Mouse (Mus musculus): ENCODE results near the gene Atf7ip2. TPM values are rescaled to one million over a fixed set of nuclear protein-coding genes. Genes with fewer than 3 reads are reported as not detected.
"Not testable (repeated sequence)": the region's sequence is repeated elsewhere in the genome, so short reads cannot be mapped to it uniquely, and the experiment has no call there.

Atf7ip2 gene
- polyA plus RNA-seq, 1 experiment: not detected

DNA sequence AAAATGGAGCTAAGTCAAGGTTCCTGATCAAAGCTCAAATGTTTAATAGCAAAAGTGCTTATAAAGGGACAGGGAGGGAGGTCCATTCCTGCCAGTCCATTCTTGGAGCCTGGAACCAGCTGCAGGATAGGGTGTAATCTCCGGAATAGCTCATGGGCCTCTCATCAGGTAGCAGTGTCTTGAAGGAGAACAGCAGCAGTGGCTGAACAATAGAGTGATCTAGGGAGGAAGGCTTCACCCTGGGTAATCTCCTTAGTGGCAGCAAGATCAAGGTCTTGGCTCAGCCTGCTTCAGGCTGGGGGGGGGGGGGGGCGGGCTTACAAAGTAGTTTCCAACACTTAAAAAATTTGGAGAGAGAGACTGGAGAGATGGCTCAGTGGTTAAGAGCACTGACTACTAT lies 34.8 kb downstream of the Atf7ip2 start:
- TF ChIP-seq GATA1 (IDR thresholded peaks at IDR 0.05; ENCODE audit: borderline replicate concordance, low read length) (no peak), FLI1 (IDR thresholded peaks at IDR 0.05; ENCODE audit: low read length) (no peak)
- no peaks in the 10 kb centered on the region for H3K36me3 ChIP-seq (replicated peaks; ENCODE audit: low read length)
- 0 out of 2 replicates have a peak, but pooled peaks cover 3% of the 10 kb centered on the region for H3K9me3 ChIP-seq
- H3K4me1 ChIP-seq: no peaks in the 10 kb centered on the region
- no peak overlapping the region for H3K4me3 ChIP-seq (replicated peaks)
- no peaks in the 10 kb centered on the region for H3K27me3 ChIP-seq (replicated peaks)

DNA sequence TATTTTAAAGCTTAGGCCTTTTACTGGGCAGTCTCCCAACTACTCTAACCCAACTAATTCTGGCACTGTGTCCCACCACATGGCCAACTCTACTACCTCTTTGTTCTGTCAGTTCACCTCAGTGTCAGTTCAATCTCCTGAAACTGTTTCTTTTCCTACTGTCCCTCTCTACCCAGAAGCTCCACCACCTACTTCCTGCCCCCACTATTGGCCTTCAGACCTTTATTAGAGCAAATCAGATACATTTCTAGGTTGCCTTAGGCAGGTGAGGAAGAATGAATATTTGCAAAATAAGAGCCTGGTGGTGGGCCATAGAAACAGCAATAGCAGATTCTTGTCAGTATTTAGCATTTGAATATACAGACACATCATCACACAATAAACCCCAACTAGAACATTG lies 44.1 kb downstream of the Atf7ip2 start:
- Histone ChIP-seq H3K9me3 (no peaks in the 10 kb centered on the region), H3K27me3 (replicated peaks) (no peaks in the 10 kb centered on the region), H3K36me3 (replicated peaks; ENCODE audit: low read length) (no peaks in the 10 kb centered on the region), H3K4me3 (replicated peaks) (no peak overlapping the region), H3K4me1 (no peaks in the 10 kb centered on the region)
- TF ChIP-seq GATA1 (IDR thresholded peaks at IDR 0.05; ENCODE audit: borderline replicate concordance, low read length): no peak
- no peak for TF ChIP-seq FLI1 (IDR thresholded peaks at IDR 0.05; ENCODE audit: low read length)

DNA sequence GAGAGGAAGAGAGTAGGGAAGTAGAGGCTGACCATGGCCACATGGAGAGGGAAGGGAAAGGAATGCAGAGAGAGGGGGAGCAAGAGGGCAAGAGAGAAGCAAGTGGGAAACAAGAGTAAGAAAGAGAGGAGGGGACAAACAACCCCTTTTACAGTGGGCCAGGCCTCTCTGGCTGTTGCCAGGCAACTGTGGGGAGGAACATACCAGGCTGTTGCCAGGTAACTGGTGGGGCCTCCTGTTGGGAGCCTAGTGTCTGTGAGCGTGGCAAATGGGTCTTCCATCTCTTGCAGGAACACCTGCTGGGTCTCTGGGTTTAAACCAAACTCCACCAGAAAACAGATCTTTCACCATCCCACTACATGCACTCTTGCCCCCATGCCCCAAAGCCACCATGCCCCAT lies 61.5 kb downstream of the Atf7ip2 start:
- Histone ChIP-seq H3K36me3 (replicated peaks; ENCODE audit: low read length) (no peaks in the 10 kb centered on the region), H3K4me1 (peaks cover 3% of the 10 kb centered on the region; the same call in 1 of the 2 replicates), H3K4me3 (replicated peaks) (no peak overlapping the region), H3K27me3 (replicated peaks) (peaks cover 6% of the 10 kb centered on the region), H3K9me3 (peaks cover 7% of the 10 kb centered on the region)
- TF ChIP-seq FLI1 (IDR thresholded peaks at IDR 0.05; ENCODE audit: low read length) (no peak), GATA1 (IDR thresholded peaks at IDR 0.05; ENCODE audit: borderline replicate concordance, low read length) (no peak)

DNA sequence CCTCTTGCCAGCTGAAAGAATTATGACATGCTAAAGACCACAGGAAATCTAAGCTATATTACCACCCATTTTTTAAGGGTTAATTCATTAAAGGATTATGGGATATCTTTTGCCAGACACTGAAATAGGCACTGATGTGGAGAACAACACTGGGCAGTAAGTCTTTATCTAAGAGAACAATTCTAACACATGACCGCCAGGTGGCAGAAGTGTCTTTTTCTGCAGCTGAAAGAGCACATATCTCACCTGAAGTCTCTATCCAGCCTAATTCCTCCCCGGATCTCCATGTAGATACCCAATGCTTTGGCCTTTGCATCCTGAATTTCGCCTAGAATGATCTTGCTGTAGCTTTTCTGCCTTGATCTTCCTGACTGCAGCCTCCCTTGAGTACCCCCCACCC lies 79.7 kb downstream of the Atf7ip2 start:
- Histone ChIP-seq H3K4me1 (no peaks in the 10 kb centered on the region), H3K4me3 (replicated peaks) (no peak overlapping the region), H3K27me3 (replicated peaks) (no peaks in the 10 kb centered on the region), H3K9me3 (no peaks in the 10 kb centered on the region), H3K36me3 (replicated peaks; ENCODE audit: low read length) (no peaks in the 10 kb centered on the region)
- TF ChIP-seq FLI1 (IDR thresholded peaks at IDR 0.05; ENCODE audit: low read length) (no peak), GATA1 (IDR thresholded peaks at IDR 0.05; ENCODE audit: borderline replicate concordance, low read length) (no peak)

DNA sequence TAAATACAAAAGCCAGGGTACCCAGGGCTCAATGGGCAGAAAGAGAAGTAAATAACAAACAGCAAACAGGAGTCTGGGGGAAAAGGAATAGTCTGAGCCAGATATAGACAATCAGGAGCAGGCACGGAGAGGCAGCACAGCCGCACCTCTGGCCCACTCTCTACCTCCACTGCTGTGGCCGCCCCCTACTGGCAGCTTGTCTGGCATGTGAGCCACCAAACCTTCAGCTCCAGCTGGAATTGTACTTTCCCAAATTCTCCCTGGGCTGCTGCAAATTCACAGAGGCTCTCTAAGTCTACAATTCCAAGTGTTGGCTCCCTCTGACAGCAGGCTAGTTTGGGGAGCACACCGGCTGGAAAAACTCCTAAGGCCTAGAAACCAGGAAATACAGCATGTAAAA lies 82.0 kb downstream of the Atf7ip2 start:
- H3K36me3 ChIP-seq (replicated peaks; ENCODE audit: low read length): no peaks in the 10 kb centered on the region
- peaks cover 2% of the 10 kb centered on the region for H3K27me3 ChIP-seq (replicated peaks)
- no peaks in the 10 kb centered on the region for H3K4me1 ChIP-seq
- TF ChIP-seq GATA1 (IDR thresholded peaks at IDR 0.05; ENCODE audit: borderline replicate concordance, low read length) (no peak), FLI1 (IDR thresholded peaks at IDR 0.05; ENCODE audit: low read length) (no peak)
- H3K4me3 ChIP-seq (replicated peaks): no peak overlapping the region
- H3K9me3 ChIP-seq: no peaks in the 10 kb centered on the region

DNA sequence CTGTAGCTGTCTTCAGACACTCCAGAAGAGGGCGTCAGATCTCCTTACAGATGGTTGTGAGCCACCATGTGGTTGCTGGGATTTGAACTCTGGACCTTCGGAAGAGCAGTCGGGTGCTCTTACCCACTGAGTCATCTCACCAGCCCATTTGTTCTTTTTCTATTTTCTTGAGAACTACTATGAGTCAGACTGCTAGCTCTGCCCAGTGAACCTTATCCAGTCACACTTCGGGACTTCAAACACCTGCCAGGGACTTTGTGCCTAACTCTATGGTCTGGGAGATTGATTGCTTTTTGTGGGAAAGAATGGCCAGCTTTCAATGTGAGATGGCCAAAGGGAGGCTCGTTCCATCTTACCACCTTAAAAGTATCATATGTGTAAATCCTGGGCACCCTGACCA lies 84.3 kb downstream of the Atf7ip2 start:
- not testable (repeated sequence) for H3K9me3 ChIP-seq; H3K4me3 ChIP-seq (replicated peaks); H3K36me3 ChIP-seq (replicated peaks; ENCODE audit: low read length); H3K27me3 ChIP-seq (replicated peaks); H3K4me1 ChIP-seq

DNA sequence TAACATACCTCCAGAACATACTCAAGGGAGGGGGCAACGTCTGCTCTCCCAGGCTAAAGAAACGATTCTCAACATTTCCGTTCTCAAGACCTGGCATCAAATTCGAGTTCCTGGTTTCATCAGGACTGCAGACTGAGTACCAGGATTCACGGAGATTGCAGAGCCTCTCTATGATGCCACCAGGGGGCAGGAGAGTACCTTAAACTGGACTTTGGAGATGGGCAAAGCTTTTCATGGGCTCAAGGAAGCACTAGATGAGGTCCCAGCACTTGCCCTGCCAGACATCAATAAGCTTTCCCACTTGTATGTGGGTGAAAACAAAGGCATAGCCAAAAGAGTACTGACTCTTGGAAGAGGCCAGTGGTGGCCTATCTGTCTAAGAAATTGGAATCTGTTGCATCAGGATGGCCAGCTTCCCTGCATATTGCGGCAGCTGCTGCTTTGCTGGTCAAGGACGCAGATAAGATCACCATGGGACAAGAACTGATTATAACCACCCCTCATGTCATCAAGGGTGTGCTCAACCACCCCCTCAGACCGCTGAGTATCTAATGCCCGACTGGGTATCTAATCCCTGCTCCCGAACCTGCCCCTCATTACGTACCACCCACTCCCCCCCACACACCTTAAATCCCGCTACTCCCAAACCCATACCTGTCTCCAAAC lies 87.9 kb downstream of the Atf7ip2 start:
- H3K9me3 ChIP-seq: no peaks in the 10 kb centered on the region
- no peaks in the 10 kb centered on the region for H3K36me3 ChIP-seq (replicated peaks; ENCODE audit: low read length)
- TF ChIP-seq FLI1 (IDR thresholded peaks at IDR 0.05; ENCODE audit: low read length): no peak
- no peak for TF ChIP-seq GATA1 (IDR thresholded peaks at IDR 0.05; ENCODE audit: borderline replicate concordance, low read length)
- H3K4me1 ChIP-seq: peaks cover 10% of the 10 kb centered on the region
- H3K27me3 ChIP-seq (replicated peaks): peaks cover 18% of the 10 kb centered on the region
- H3K4me3 ChIP-seq (replicated peaks): no peak overlapping the region

DNA sequence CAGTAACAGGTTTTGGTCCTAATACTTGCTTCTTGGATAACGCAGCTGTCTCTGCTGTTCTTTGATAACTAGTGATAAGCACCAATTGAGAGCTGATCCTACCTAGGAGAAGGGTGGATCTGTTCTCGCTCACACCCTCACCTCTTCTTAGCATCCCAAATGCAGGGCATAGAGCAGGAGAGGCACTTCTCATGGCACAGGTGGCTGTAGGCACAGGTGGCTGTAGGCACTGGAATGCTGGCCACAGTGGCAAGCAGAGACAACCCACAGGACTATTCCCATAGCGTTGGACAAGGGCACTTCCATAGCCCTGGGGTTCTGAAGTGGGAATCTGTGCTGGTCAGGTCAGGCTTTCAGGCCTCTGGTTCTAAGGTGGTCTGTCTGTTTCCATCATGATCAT lies 89.4 kb downstream of the Atf7ip2 start:
- Histone ChIP-seq H3K4me3 (replicated peaks) (no peak overlapping the region), H3K27me3 (replicated peaks) (peaks cover 18% of the 10 kb centered on the region), H3K9me3 (no peaks in the 10 kb centered on the region), H3K4me1 (peaks cover 24% of the 10 kb centered on the region), H3K36me3 (replicated peaks; ENCODE audit: low read length) (no peaks in the 10 kb centered on the region)
- TF ChIP-seq GATA1 (IDR thresholded peaks at IDR 0.05; ENCODE audit: borderline replicate concordance, low read length): no peak
- TF ChIP-seq FLI1 (IDR thresholded peaks at IDR 0.05; ENCODE audit: low read length): no peak

DNA sequence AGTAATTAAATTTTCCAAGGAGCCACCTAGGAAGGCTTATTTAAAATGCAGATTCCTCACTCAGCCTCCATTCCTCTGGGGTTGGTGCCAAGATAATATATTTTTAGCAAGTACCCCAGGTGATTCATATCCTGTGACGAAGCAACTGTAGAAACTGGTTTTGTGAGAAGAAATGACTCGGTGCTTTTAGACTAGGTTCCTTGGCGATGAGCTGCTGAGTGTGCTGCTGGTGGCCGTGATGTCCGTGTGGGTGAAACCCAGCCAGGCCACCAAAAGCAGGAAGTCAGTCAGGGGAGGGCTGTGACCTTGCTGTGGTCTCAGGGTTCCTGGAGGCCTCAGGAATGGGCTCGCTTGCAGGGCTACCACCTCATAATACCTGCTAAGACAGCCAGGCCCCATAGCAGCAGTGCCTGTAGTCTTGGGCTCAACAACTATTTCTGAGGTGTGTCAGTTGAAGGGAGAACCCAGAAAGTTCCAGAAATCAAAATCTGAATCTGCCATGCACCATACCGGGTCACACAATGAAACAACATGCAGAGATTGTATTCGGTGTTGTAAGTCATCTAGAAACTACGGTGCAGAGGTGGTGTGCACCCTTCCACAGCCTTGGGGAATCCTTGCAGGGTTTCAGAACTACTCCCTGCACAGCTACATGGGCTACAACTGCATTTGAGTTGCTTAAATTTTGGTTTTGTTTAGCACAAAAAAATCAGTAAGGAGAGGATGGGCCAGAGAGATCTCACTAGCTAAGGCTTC lies 94.2 kb downstream of the Atf7ip2 start:
- peaks cover 12% of the 10 kb centered on the region for H3K27me3 ChIP-seq (replicated peaks)
- H3K9me3 ChIP-seq: no peaks in the 10 kb centered on the region
- no peak for TF ChIP-seq FLI1 (IDR thresholded peaks at IDR 0.05; ENCODE audit: low read length)
- no peak for TF ChIP-seq GATA1 (IDR thresholded peaks at IDR 0.05; ENCODE audit: borderline replicate concordance, low read length)
- H3K4me3 ChIP-seq (replicated peaks): peak overlapping the region; percentile 74
- H3K36me3 ChIP-seq (replicated peaks; ENCODE audit: low read length): no peaks in the 10 kb centered on the region
- peaks cover 38% of the 10 kb centered on the region for H3K4me1 ChIP-seq

DNA sequence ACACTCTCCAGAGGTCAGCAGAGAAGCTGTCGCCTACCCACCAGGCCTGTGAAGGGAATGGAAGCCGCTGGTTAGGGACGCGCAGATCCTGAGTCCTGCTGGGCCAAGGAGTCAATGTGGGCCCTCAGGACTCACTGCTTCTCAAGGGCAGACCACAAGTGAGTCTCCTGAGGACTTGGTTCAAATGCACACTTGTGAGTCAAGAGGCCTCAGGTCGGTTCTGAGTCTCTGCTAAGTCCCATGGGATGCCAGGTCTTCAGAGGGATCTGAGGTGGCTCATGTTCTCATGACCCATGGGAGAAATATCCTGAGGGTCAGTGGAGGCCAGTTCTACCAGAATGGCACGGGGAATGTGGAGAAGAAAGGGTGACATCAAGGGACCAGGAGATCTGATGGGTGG lies 95.6 kb downstream of the Atf7ip2 start:
- no peaks in the 10 kb centered on the region for H3K36me3 ChIP-seq (replicated peaks; ENCODE audit: low read length)
- no peaks in the 10 kb centered on the region for H3K9me3 ChIP-seq
- H3K4me3 ChIP-seq (replicated peaks): no peak overlapping the region
- no peak for TF ChIP-seq FLI1 (IDR thresholded peaks at IDR 0.05; ENCODE audit: low read length)
- no peak for TF ChIP-seq GATA1 (IDR thresholded peaks at IDR 0.05; ENCODE audit: borderline replicate concordance, low read length)
- H3K4me1 ChIP-seq: peaks cover 38% of the 10 kb centered on the region
- H3K27me3 ChIP-seq (replicated peaks): peaks cover 5% of the 10 kb centered on the region

Measured in megakaryocyte, embryonic 14.5 days (primary cell).